Mouse (Mus musculus): ENCODE measurements at regions not wholly inside any gene's neighbourhood (a gene's known extent, or its start where the extent isn't known, plus 50 kb on each side); places are given as distances from the start of the nearest gene placed in this dataset.

- H3K9ac ChIP-seq (ENCODE audit: low read depth, low read length): no peak overlapping the region
- H3K27me3 ChIP-seq (ENCODE audit: control insufficient read depth, insufficient read depth, low read length): no peaks in the 10 kb centered on the region
- no peaks in the 10 kb centered on the region for H3K79me2 ChIP-seq (ENCODE audit: control insufficient read depth, insufficient read depth, low read length)
- no peak for TF ChIP-seq CTCF (IDR thresholded peaks at IDR 0.05; ENCODE audit: low read depth, low read length)
- no peak for TF ChIP-seq POLR2A (IDR thresholded peaks at IDR 0.05; ENCODE audit: extremely low read depth, insufficient read depth, low read length)
- 87% methylated on average over 4 of the region's 4 CpGs for WGBS
- no peak overlapping the region for H3K27ac ChIP-seq (replicated peaks; ENCODE audit: insufficient read depth, low read depth, low read length)
- no peak overlapping the region for H3K4me3 ChIP-seq (ENCODE audit: insufficient read depth, low read depth, low read length)
- H3K4me1 ChIP-seq (ENCODE audit: control insufficient read depth, insufficient read depth, low read length): no peaks in the 10 kb centered on the region
- DNase-seq (ENCODE audit: extremely low read depth, low read depth, low spot score): no peak
- no peaks in the 10 kb centered on the region for H3K36me3 ChIP-seq (ENCODE audit: control insufficient read depth, insufficient read depth, low read length)
Observed at GRCm38 (mm10) chr3:143861866-143862265, 343.2 kb downstream of the Lmo4 start.

GRCm38 (mm10) chr3:143835611-143836240, 369.3 kb downstream of the Lmo4 start:
- H3K9ac ChIP-seq (ENCODE audit: low read depth, low read length): no peak overlapping the region
- no peaks in the 10 kb centered on the region for H3K27me3 ChIP-seq (ENCODE audit: control insufficient read depth, insufficient read depth, low read length)
- no peaks in the 10 kb centered on the region for H3K36me3 ChIP-seq (ENCODE audit: control insufficient read depth, insufficient read depth, low read length)
- peak; percentile 40 for DNase-seq (ENCODE audit: extremely low read depth, low read depth, low spot score)
- no peak overlapping the region for H3K4me3 ChIP-seq (ENCODE audit: insufficient read depth, low read depth, low read length)
- H3K79me2 ChIP-seq (ENCODE audit: control insufficient read depth, insufficient read depth, low read length): no peaks in the 10 kb centered on the region
- H3K27ac ChIP-seq (replicated peaks; ENCODE audit: insufficient read depth, low read depth, low read length): no peak overlapping the region
- TF ChIP-seq CTCF (IDR thresholded peaks at IDR 0.05; ENCODE audit: low read depth, low read length) (no peak), POLR2A (IDR thresholded peaks at IDR 0.05; ENCODE audit: extremely low read depth, insufficient read depth, low read length) (no peak)
- 74% methylated on average over 7 of the region's 7 CpGs for WGBS
- H3K4me1 ChIP-seq (ENCODE audit: control insufficient read depth, insufficient read depth, low read length): no peaks in the 10 kb centered on the region

GRCm38 (mm10) chr3:143834725-143835124, 370.3 kb downstream of the Lmo4 start:
- no peak overlapping the region for H3K4me3 ChIP-seq (ENCODE audit: insufficient read depth, low read depth, low read length)
- WGBS: 63% methylated on average over 2 of the region's 2 CpGs
- no peaks in the 10 kb centered on the region for H3K79me2 ChIP-seq (ENCODE audit: control insufficient read depth, insufficient read depth, low read length)
- DNase-seq (ENCODE audit: extremely low read depth, low read depth, low spot score): no peak
- no peak overlapping the region for H3K27ac ChIP-seq (replicated peaks; ENCODE audit: insufficient read depth, low read depth, low read length)
- H3K36me3 ChIP-seq (ENCODE audit: control insufficient read depth, insufficient read depth, low read length): no peaks in the 10 kb centered on the region
- TF ChIP-seq POLR2A (IDR thresholded peaks at IDR 0.05; ENCODE audit: extremely low read depth, insufficient read depth, low read length) (no peak), CTCF (IDR thresholded peaks at IDR 0.05; ENCODE audit: low read depth, low read length) (no peak)
- no peaks in the 10 kb centered on the region for H3K27me3 ChIP-seq (ENCODE audit: control insufficient read depth, insufficient read depth, low read length)
- no peaks in the 10 kb centered on the region for H3K4me1 ChIP-seq (ENCODE audit: control insufficient read depth, insufficient read depth, low read length)
- H3K9ac ChIP-seq (ENCODE audit: low read depth, low read length): no peak overlapping the region

- Histone ChIP-seq H3K27ac (replicated peaks; ENCODE audit: insufficient read depth, low read depth, low read length) (no peak overlapping the region), H3K9ac (ENCODE audit: low read depth, low read length) (no peak overlapping the region), H3K36me3 (ENCODE audit: control insufficient read depth, insufficient read depth, low read length) (no peaks in the 10 kb centered on the region), H3K4me1 (ENCODE audit: control insufficient read depth, insufficient read depth, low read length) (no peaks in the 10 kb centered on the region), H3K4me3 (ENCODE audit: insufficient read depth, low read depth, low read length) (no peak overlapping the region), H3K79me2 (ENCODE audit: control insufficient read depth, insufficient read depth, low read length) (no peaks in the 10 kb centered on the region), H3K27me3 (ENCODE audit: control insufficient read depth, insufficient read depth, low read length) (no peaks in the 10 kb centered on the region)
- WGBS: 16% methylated on average over 1 of the region's 1 CpGs
- no peak for DNase-seq (ENCODE audit: extremely low read depth, low read depth, low spot score)
- TF ChIP-seq POLR2A (IDR thresholded peaks at IDR 0.05; ENCODE audit: extremely low read depth, insufficient read depth, low read length) (no peak), CTCF (IDR thresholded peaks at IDR 0.05; ENCODE audit: low read depth, low read length) (no peak)
Observed at GRCm38 (mm10) chr3:143823395-143823777, 381.6 kb downstream of the Lmo4 start.

- WGBS: 82% methylated on average over 8 of the region's 8 CpGs
- Histone ChIP-seq H3K36me3 (ENCODE audit: control insufficient read depth, insufficient read depth, low read length) (no peaks in the 10 kb centered on the region), H3K79me2 (ENCODE audit: control insufficient read depth, insufficient read depth, low read length) (no peaks in the 10 kb centered on the region), H3K27me3 (ENCODE audit: control insufficient read depth, insufficient read depth, low read length) (no peaks in the 10 kb centered on the region), H3K27ac (replicated peaks; ENCODE audit: insufficient read depth, low read depth, low read length) (no peak overlapping the region), H3K9ac (ENCODE audit: low read depth, low read length) (no peak overlapping the region), H3K4me3 (ENCODE audit: insufficient read depth, low read depth, low read length) (no peak overlapping the region), H3K4me1 (ENCODE audit: control insufficient read depth, insufficient read depth, low read length) (no peaks in the 10 kb centered on the region)
- TF ChIP-seq POLR2A (IDR thresholded peaks at IDR 0.05; ENCODE audit: extremely low read depth, insufficient read depth, low read length): no peak
- TF ChIP-seq CTCF (IDR thresholded peaks at IDR 0.05; ENCODE audit: low read depth, low read length): no peak
- no peak for DNase-seq (ENCODE audit: extremely low read depth, low read depth, low spot score)
Observed at GRCm38 (mm10) chr3:143822564-143823394, 382.2 kb downstream of the Lmo4 start.

GRCm38 (mm10) chr3:143807544-143807943, 397.5 kb downstream of the Lmo4 start:
- Histone ChIP-seq H3K4me1 (ENCODE audit: control insufficient read depth, insufficient read depth, low read length) (no peaks in the 10 kb centered on the region), H3K27ac (replicated peaks; ENCODE audit: insufficient read depth, low read depth, low read length) (no peak overlapping the region)
- peak; percentile 7 for DNase-seq (ENCODE audit: extremely low read depth, low read depth, low spot score)

More at GRCm38 (mm10) chr3:143807544-143807943, 397.5 kb downstream of the Lmo4 start:
- Histone ChIP-seq H3K27me3 (ENCODE audit: control insufficient read depth, insufficient read depth, low read length) (no peaks in the 10 kb centered on the region), H3K9ac (ENCODE audit: low read depth, low read length) (no peak overlapping the region), H3K36me3 (ENCODE audit: control insufficient read depth, insufficient read depth, low read length) (no peaks in the 10 kb centered on the region), H3K79me2 (ENCODE audit: control insufficient read depth, insufficient read depth, low read length) (no peaks in the 10 kb centered on the region), H3K4me3 (ENCODE audit: insufficient read depth, low read depth, low read length) (no peak overlapping the region)
- TF ChIP-seq POLR2A (IDR thresholded peaks at IDR 0.05; ENCODE audit: extremely low read depth, insufficient read depth, low read length) (no peak), CTCF (IDR thresholded peaks at IDR 0.05; ENCODE audit: low read depth, low read length) (no peak)
- WGBS: 93% methylated on average over 8 of the region's 8 CpGs

All from liver, adult 2 months (tissue).